Mouse (Mus musculus) G1E (cell line): ENCODE results near the gene Nr3c2.

Source experiments
- CTCF ChIP-seq: IDR thresholded peaks from 2 replicates; pipeline ENCODE4 v1.5.1; 2012; ENCODE audit warnings: low read depth, low read length, inconsistent platforms, mixed read lengths
- GATA1 ChIP-seq: IDR thresholded peaks from 2 replicates; pipeline ENCODE4 v1.6.1; 2012; ENCODE audit warnings: borderline replicate concordance, low read length, inconsistent platforms, mixed read lengths
- POLR2AphosphoS5 ChIP-seq: IDR thresholded peaks from 2 replicates; pipeline ENCODE4 v1.6.1; 2012; ENCODE audit warnings: low read depth, low read length, inconsistent platforms; ENCODE audit not compliant: insufficient replicate concordance
- TAL1 ChIP-seq: conservative IDR thresholded peaks from 2 replicates; pipeline ENCODE4 v1.6.1; 2012; ENCODE audit warnings: low read depth, low read length, inconsistent platforms, mixed read lengths

GRCm38 (mm10) chr8:76863066-76863465 lies 36.2 kb upstream of the Nr3c2 start:
- TF ChIP-seq CTCF (no peak), GATA1 (no peak), POLR2AphosphoS5 (no peak), TAL1 (no peak)
